In genomic region chr8:117082947-117083559, GRCm38 (mm10) we compare ENCODE assay signal across 19 mouse cellular contexts. TPM values are rescaled to one million over a fixed set of nuclear protein-coding genes. Genes with fewer than 3 reads are reported as not detected.
DNase-seq lines count a peak whose midpoint lies in the region; ATAC-seq and TF ChIP-seq lines count a peak whose summit lies in the region.
"Had no signal": no experiment of that assay in that cellular context is flagged by ENCODE, and none has a peak within 500 bp of the region (broad histone marks: within the 10 kb centered on the region; RNA-seq: fewer than 3 reads in every experiment).

No protein-coding gene starts in this region.

- H3K4me1 ChIP-seq in heart, embryonic 13.5 days: peaks cover 42% of the 10 kb centered on the region
- H3K4me1 ChIP-seq in bone marrow, adult 2 months (ENCODE audit: control insufficient read depth, insufficient read depth, low read length): peaks cover 5% of the 10 kb centered on the region; the same call in 1 of the 2 replicates
- peaks cover 64% of the 10 kb centered on the region for H3K4me1 ChIP-seq in liver, embryonic 11.5 days (replicated peaks; ENCODE audit: control insufficient read depth, insufficient read depth, low read length)
- no peaks in the 10 kb centered on the region for H3K4me1 ChIP-seq in limb, embryonic 10.5 days
- no peaks in the 10 kb centered on the region for H3K4me1 ChIP-seq in hindbrain, embryonic 11.5 days (replicated peaks; ENCODE audit: control insufficient read depth, insufficient read depth, low read length)
- H3K4me1 ChIP-seq: forebrain, embryonic 12.5 days had no signal

- no peak for TF ChIP-seq CTCF in bone marrow, adult 2 months (IDR thresholded peaks at IDR 0.05; ENCODE audit: control insufficient read depth, insufficient read depth, low read length)

- TF ChIP-seq POLR2A in bone marrow, adult 2 months (IDR thresholded peaks at IDR 0.05; ENCODE audit: borderline replicate concordance, control insufficient read depth, low read depth, low read length): no peak

- DNase-seq in heart, adult 9 months (ENCODE audit: low spot score in 2 of 2): no peak
- DNase-seq in liver, embryonic 11.5 days (ENCODE audit: low spot score): peak; percentile 53
- no peak for DNase-seq in limb, embryonic 10.5 days (ENCODE audit: low spot score)
- DNase-seq in thymus, postnatal 4 days: no peak
- DNase-seq in hindbrain, embryonic 11.5 days (ENCODE audit: low spot score): no peak
- DNase-seq: cerebellum, adult 8-10 months; midbrain, embryonic 14.5 days; right cerebral cortex, postnatal 4 days had no signal

- ATAC-seq in heart, embryonic 13.5 days (ENCODE audit: extremely low read depth, insufficient number of reproducible peaks, low FRiP score, low TSS enrichment): no peak
- peak; percentile 63 for ATAC-seq in liver, embryonic 11.5 days (replicated peaks; ENCODE audit: low FRiP score)
- peak; percentile 56 for ATAC-seq in megakaryocyte progenitor cell, adult 5-6 weeks (replicated peaks; ENCODE audit: poor library complexity)
- no peak for ATAC-seq in hindbrain, embryonic 11.5 days (ENCODE audit: low FRiP score)

- no peak overlapping the region for H3K4me2 ChIP-seq in heart, embryonic 13.5 days
- H3K4me2 ChIP-seq in liver, embryonic 11.5 days: peak overlapping the region; percentile 30; the same call in 1 of the 2 replicates
- no peak overlapping the region for H3K4me2 ChIP-seq in hindbrain, embryonic 11.5 days (replicated peaks; ENCODE audit: low read depth, low read length)
- H3K4me2 ChIP-seq: forebrain, embryonic 12.5 days had no signal

- H3K27me3 ChIP-seq in heart, embryonic 13.5 days (replicated peaks): peaks cover 16% of the 10 kb centered on the region
- 0 out of 2 replicates have a peak, but pooled peaks cover 3% of the 10 kb centered on the region for H3K27me3 ChIP-seq in liver, embryonic 11.5 days (replicated peaks; ENCODE audit: control insufficient read depth, insufficient read depth, low read length)
- H3K27me3 ChIP-seq in limb, embryonic 10.5 days (ENCODE audit: low read depth, poor library complexity, severe bottlenecking): no peaks in the 10 kb centered on the region
- no peaks in the 10 kb centered on the region for H3K27me3 ChIP-seq in hindbrain, embryonic 11.5 days (ENCODE audit: control insufficient read depth, insufficient read depth, low read length)
- H3K27me3 ChIP-seq: forebrain, embryonic 12.5 days had no signal

- H3K9me3 ChIP-seq in heart, embryonic 13.5 days: no peaks in the 10 kb centered on the region
- no peaks in the 10 kb centered on the region for H3K9me3 ChIP-seq in liver, embryonic 11.5 days (ENCODE audit: control insufficient read depth, low read length)
- no peaks in the 10 kb centered on the region for H3K9me3 ChIP-seq in limb, embryonic 10.5 days (replicated peaks)
- no peaks in the 10 kb centered on the region for H3K9me3 ChIP-seq in hindbrain, embryonic 11.5 days (ENCODE audit: control insufficient read depth, low read length)
- H3K9me3 ChIP-seq: forebrain, embryonic 12.5 days had no signal

- H3K9ac ChIP-seq in heart, embryonic 13.5 days: 0 out of 2 replicates have a peak overlapping the region, but pooled peaks have one; percentile 16
- no peak overlapping the region for H3K9ac ChIP-seq in liver, embryonic 11.5 days (ENCODE audit: low read depth, low read length)
- H3K9ac ChIP-seq in hindbrain, embryonic 11.5 days (ENCODE audit: low read depth, low read length): no peak overlapping the region
- H3K9ac ChIP-seq: forebrain, embryonic 12.5 days had no signal

- WGBS in heart, embryonic 13.5 days: 37% methylated on average over 9 of the region's 9 CpGs
- WGBS in bone marrow, adult 2 months: 6% methylated on average over 9 of the region's 9 CpGs
- WGBS in liver, embryonic 11.5 days: 31% methylated on average over 9 of the region's 9 CpGs
- WGBS in limb, embryonic 10.5 days: 78% methylated on average over 9 of the region's 9 CpGs
- WGBS in hindbrain, embryonic 11.5 days: 86% methylated on average over 9 of the region's 9 CpGs

- H3K4me3 ChIP-seq in heart, embryonic 13.5 days: no peak overlapping the region
- no peak overlapping the region for H3K4me3 ChIP-seq in bone marrow, adult 2 months (replicated peaks; ENCODE audit: control insufficient read depth, low read depth, low read length)
- H3K4me3 ChIP-seq in liver, embryonic 11.5 days (ENCODE audit: low read depth, low read length): no peak overlapping the region
- H3K4me3 ChIP-seq in limb, embryonic 10.5 days: no peak overlapping the region
- no peak overlapping the region for H3K4me3 ChIP-seq in hindbrain, embryonic 11.5 days (ENCODE audit: low read depth, low read length)
- H3K4me3 ChIP-seq: forebrain, embryonic 12.5 days; layer of hippocampus, adult 2 months; left cerebral cortex, adult 2 months had no signal

- no peak overlapping the region for H3K27ac ChIP-seq in heart, embryonic 13.5 days (replicated peaks)
- peak overlapping the region; percentile 58; the same call in 1 of the 2 replicates for H3K27ac ChIP-seq in bone marrow, adult 2 months (ENCODE audit: control insufficient read depth, insufficient read depth, low read depth, low read length, poor library complexity)
- H3K27ac ChIP-seq in liver, embryonic 11.5 days (ENCODE audit: low read depth, low read length): peak overlapping the region; percentile 79
- H3K27ac ChIP-seq in limb, embryonic 10.5 days: no peak overlapping the region
- H3K27ac ChIP-seq in hindbrain, embryonic 11.5 days (ENCODE audit: low read depth, low read length): no peak overlapping the region
- H3K27ac ChIP-seq: forebrain, embryonic 12.5 days; layer of hippocampus, adult 2 months; left cerebral cortex, adult 2 months had no signal

- no peaks in the 10 kb centered on the region for H3K36me3 ChIP-seq in heart, embryonic 13.5 days
- H3K36me3 ChIP-seq in liver, embryonic 11.5 days (ENCODE audit: control insufficient read depth, insufficient read depth, low read length): no peaks in the 10 kb centered on the region
- no peaks in the 10 kb centered on the region for H3K36me3 ChIP-seq in limb, embryonic 10.5 days
- no peaks in the 10 kb centered on the region for H3K36me3 ChIP-seq in hindbrain, embryonic 11.5 days (ENCODE audit: control insufficient read depth, insufficient read depth, low read length)
- H3K36me3 ChIP-seq: forebrain, embryonic 12.5 days had no signal

RNA-seq across cellular contexts. Expression of gene Pkd1l2, which starts 0.8 kb away (rescaled TPM):
- not detected in 2 replicates for polyA plus RNA-seq in heart, embryonic 13.5 days (2015; fragmentation: Nextera tagmentation; extraction: Ambion mirVana)
- polyA plus RNA-seq in bone marrow, adult 2 months (2011; ENCODE audit: insufficient read depth, insufficient read length, low replicate concordance, missing spikeins): not detected in 2 replicates
- polyA plus RNA-seq in liver, embryonic 11.5 days (2014; fragmentation: Nextera tagmentation; extraction: Ambion mirVana): 0.03 and 0.16 TPM in 2 replicates
- total RNA-seq in megakaryocyte progenitor cell, adult 5-6 weeks (2015): 0.07 and 0.39 TPM in 2 replicates
- 0.17 TPM in 2 replicates for total RNA-seq in megakaryocyte progenitor cell, adult 5-6 weeks (2017)
- polyA plus RNA-seq in limb, embryonic 10.5 days (2016; fragmentation: Nextera tagmentation; extraction: Ambion mirVana): not detected in 2 replicates
- polyA plus RNA-seq in hindbrain, embryonic 11.5 days (2014; fragmentation: Nextera tagmentation; extraction: Ambion mirVana): not detected in 2 replicates
- total RNA-seq: granulocyte monocyte progenitor cell, adult 5-6 weeks had no signal
- polyA plus RNA-seq: forebrain, embryonic 12.5 days; kidney, embryonic 14.5 days; neural tube, embryonic 11.5 days; stomach, embryonic 14.5 days had no signal

RNA-seq across cellular contexts. Expression of gene Bco1, which starts 12.6 kb away (rescaled TPM):
- 0.31 and 0.34 TPM in 2 replicates for polyA plus RNA-seq in heart, embryonic 13.5 days (2015; fragmentation: Nextera tagmentation; extraction: Ambion mirVana)
- polyA plus RNA-seq in bone marrow, adult 2 months (2011; ENCODE audit: insufficient read depth, insufficient read length, low replicate concordance, missing spikeins): not detected in 2 replicates
- 11.3 and 11.9 TPM in 2 replicates for polyA plus RNA-seq in liver, embryonic 11.5 days (2014; fragmentation: Nextera tagmentation; extraction: Ambion mirVana)
- 0.61 and 0.62 TPM in 2 replicates for total RNA-seq in megakaryocyte progenitor cell, adult 5-6 weeks (2015)
- total RNA-seq in megakaryocyte progenitor cell, adult 5-6 weeks (2017): 0.54 and 0.95 TPM in 2 replicates
- polyA plus RNA-seq in limb, embryonic 10.5 days (2016; fragmentation: Nextera tagmentation; extraction: Ambion mirVana): not detected in 2 replicates
- 0.25 and 0.45 TPM in 2 replicates for polyA plus RNA-seq in hindbrain, embryonic 11.5 days (2014; fragmentation: Nextera tagmentation; extraction: Ambion mirVana)
- total RNA-seq: layer of hippocampus, adult 2 months; left cerebral cortex, adult 2 months had no signal
- polyA plus RNA-seq: heart, postnatal 0 days; midbrain, embryonic 14.5 days had no signal

Comparison
In these comparisons a context has a peak if more than half of its experiments do, and no peak if none do; other contexts are left out.
1. ATAC-seq: peak in liver, embryonic 11.5 days (single experiment) and megakaryocyte progenitor cell, adult 5-6 weeks (single experiment); none in heart, embryonic 13.5 days (single experiment) and hindbrain, embryonic 11.5 days (single experiment).
2. H3K27ac ChIP-seq: peak in bone marrow, adult 2 months (single experiment) and liver, embryonic 11.5 days (single experiment); none in heart, embryonic 13.5 days (single experiment), limb, embryonic 10.5 days (single experiment) and hindbrain, embryonic 11.5 days (single experiment).